Mouse (Mus musculus) limb, embryonic 10.5 days (tissue): Measurements from ENCODE around the gene A430078G23Rik. TPM values are rescaled to one million over a fixed set of nuclear protein-coding genes. Genes with fewer than 3 reads are reported as not detected.
"Not testable (repeated sequence)": the region's sequence is repeated elsewhere in the genome, so short reads cannot be mapped to it uniquely, and the experiment has no call there.

ENCODE experiments used
- DNase-seq: peaks from one replicate; pipeline ENCODE4 v3.0.0-alpha.2; 2017; ENCODE audit warnings: low spot score
- H3K27ac ChIP-seq: fragments of 300-500 bp; sonication (generic); 2 replicates; pipeline ENCODE4 v1.5.1; 2016; ENCODE audit warnings: mild to moderate bottlenecking
- H3K27me3 ChIP-seq: fragments of 300-500 bp; sonication (generic); 2 replicates; pipeline ENCODE4 v1.6.1; 2016; ENCODE audit warnings: low read depth, mild to moderate bottlenecking; ENCODE audit not compliant: poor library complexity, severe bottlenecking
- H3K36me3 ChIP-seq: fragments of 300-500 bp; sonication (generic); 2 replicates; pipeline ENCODE4 v1.6.1; 2016; ENCODE audit warnings: mild to moderate bottlenecking, moderate library complexity
- H3K4me1 ChIP-seq: fragments of 300-500 bp; sonication (generic); 2 replicates; pipeline ENCODE4 v1.6.1; 2016
- H3K4me3 ChIP-seq: fragments of 300-500 bp; sonication (generic); 2 replicates; pipeline ENCODE4 v1.5.1; 2016; ENCODE audit warnings: mild to moderate bottlenecking, moderate library complexity
- H3K9me3 ChIP-seq: fragments of 300-500 bp; sonication (generic); replicated peaks from 2 replicates; pipeline ENCODE4 v1.6.1; 2016; ENCODE audit warnings: mild to moderate bottlenecking
- WGBS: fragments of 180-500 bp; shearing (Covaris S2); methylation state at CpG from one replicate; pipeline ENCODE4 v1.1.7; 2016; 5-methylcytosine and 5-hydroxymethylcytosine counted together
- polyA plus RNA-seq: library from polyadenylated mRNA; unstranded; fragments of >200 nt; fragmentation: Nextera tagmentation; extraction: Ambion mirVana; gene quantifications from 2 replicates; pipeline ENCODE4 v1.2.1, GENCODE M21; 2016

Gene A430078G23Rik
- not detected in 2 replicates for polyA plus RNA-seq

DNA sequence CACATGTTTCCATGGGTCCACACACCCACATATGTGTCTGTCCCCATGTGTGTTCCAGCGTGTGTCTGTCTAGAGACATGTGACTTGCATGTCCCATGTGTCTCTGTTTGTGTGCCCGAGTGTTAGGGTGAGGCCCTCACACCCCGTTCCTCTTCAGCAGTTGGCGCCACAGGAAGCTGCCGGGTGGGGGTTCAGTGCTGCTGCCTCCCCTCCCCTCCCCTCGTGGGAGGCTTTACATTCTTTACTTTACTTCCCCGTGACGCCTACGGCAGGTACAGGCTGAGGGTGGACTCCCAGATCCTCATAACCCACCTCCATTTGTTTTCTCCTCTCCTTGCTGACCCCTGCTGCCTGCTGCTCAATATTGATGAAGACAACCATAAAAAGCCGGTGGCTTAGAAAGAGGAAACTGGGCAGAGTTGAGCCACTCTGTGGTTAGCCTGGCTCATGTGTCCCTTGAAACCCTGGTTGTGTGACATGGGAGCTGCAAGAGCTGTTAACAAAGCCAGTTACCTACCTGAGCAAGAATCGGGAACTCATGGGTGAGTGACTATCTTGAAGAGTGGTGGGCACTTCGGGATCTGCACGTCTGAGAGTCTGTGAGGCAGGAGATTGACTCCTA is at the start of gene A430078G23Rik:
TSS of gene A430078G23Rik (plus strand) at position 227 of the 622 bp plus-strand sequence.
- no peak within 1 kb of the TSS for H3K27ac ChIP-seq
- WGBS: 83% methylated on average over 13 of the region's 13 CpGs
- H3K4me3 ChIP-seq: no peak within 1 kb of the TSS
- no peaks in the 10 kb centered on the region for H3K4me1 ChIP-seq
- DNase-seq: no peak
- no peaks in the 10 kb centered on the region for H3K27me3 ChIP-seq
- H3K9me3 ChIP-seq: no peaks in the 10 kb centered on the region
- H3K36me3 ChIP-seq: no peaks in the 10 kb centered on the region

DNA sequence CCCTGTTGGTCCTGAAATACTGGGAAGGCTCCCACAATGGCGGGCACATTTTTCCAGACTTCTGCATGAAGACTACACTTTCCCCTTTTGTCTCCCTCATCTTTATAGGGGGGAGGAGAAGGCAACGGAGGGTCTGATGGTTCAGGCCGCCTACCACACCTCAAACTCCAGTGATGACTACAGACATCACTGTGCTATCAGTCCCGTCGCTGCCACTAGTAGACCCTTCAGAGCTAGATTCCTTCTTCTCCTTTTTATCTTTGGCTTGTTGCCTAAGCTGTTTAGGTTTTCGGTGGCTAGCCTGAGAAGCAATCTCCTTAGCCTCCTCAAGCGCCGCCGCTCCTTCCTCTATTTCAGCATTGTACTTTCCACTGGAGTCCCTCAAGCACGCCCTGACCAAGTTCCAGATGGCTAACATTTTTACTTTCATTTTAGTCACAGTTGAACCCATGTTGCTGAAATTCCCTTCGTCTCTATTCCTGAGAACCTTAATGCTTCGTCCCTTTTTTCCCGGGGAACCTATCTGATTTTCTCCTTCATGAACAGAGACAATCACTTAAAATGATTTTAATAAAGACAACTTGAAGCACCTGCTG is 44.9 kb upstream of the A430078G23Rik start:
- not testable (repeated sequence) for H3K9me3 ChIP-seq, H3K4me3 ChIP-seq, H3K27me3 ChIP-seq, DNase-seq, H3K36me3 ChIP-seq, H3K27ac ChIP-seq, H3K4me1 ChIP-seq
- WGBS: 91% methylated on average over 13 of the region's 13 CpGs

DNA sequence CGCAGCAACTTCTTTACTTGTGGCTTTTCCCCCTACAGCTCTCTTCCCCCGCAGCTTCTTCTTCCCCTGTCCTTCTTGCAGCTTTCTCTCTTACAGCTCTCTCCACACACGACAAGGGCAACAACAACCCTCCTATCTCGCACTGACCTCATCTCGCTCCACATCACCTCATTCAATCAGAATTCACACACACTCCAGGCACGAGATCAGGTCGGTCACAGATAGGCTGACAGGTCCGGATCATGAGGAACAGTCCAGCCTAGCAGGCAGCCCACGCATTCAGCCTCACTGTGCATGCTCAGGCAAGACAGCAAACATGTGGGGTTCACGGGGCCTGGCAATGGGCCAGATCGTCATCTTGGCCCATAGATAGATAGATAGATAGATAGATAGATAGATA is 43.6 kb upstream of the A430078G23Rik start:
- WGBS: 94% methylated on average over 11 of the region's 11 CpGs
- H3K9me3 ChIP-seq: peaks cover 4% of the 10 kb centered on the region
- DNase-seq: no peak

DNA sequence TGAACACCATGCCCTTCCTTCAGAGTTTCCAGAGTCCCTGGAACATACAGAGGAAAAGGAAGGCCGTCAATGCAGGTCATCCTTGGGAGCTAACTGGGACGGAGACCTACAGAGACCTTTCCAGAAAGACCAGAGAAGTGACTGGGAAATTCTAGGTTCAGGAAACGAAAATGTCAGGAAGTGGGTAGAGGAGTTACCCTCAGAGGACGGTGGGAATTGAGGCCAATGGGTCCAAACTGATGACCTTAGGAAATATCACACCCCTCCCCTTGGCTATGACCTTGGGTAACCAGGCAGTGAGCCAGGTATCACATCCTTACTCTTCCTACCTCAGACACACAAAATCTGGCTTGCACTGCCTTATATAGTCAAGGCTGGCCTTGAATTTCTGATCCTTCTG is 41.7 kb upstream of the A430078G23Rik start:
- H3K9me3 ChIP-seq: peaks cover 1% of the 10 kb centered on the region
- no peaks in the 10 kb centered on the region for H3K27me3 ChIP-seq
- no peaks in the 10 kb centered on the region for H3K36me3 ChIP-seq
- H3K4me1 ChIP-seq: no peaks in the 10 kb centered on the region
- no peak overlapping the region for H3K27ac ChIP-seq
- 79% methylated on average over 4 of the region's 4 CpGs for WGBS
- H3K4me3 ChIP-seq: no peak overlapping the region
- DNase-seq: no peak

More for the DNA sequence above, 43.6 kb upstream of the A430078G23Rik start:
- Histone ChIP-seq H3K27ac (no peak overlapping the region), H3K4me3 (no peak overlapping the region), H3K4me1 (no peaks in the 10 kb centered on the region), H3K36me3 (no peaks in the 10 kb centered on the region), H3K27me3 (no peaks in the 10 kb centered on the region)

DNA sequence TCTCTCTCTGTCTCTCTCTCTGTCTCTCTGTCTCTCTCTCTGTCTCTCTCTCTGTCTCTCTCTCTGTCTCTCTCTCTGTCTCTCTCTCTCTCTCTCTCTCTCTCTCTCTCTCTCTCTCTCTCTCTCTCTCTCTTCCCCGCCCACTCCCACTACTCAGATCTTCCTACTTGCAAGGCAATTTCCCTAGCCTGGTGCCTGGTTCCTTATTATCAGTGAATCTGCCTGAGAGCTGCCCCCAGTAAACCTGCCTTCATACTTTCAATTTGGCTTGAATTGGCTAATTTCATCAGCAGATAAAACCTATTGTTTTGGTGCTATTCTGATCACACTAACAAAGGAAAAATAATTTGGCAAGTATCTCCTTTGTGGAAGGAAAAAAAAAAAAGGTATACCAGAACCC is 39.8 kb upstream of the A430078G23Rik start:
- not testable (repeated sequence) for H3K4me1 ChIP-seq, H3K27me3 ChIP-seq, H3K9me3 ChIP-seq, H3K36me3 ChIP-seq, H3K4me3 ChIP-seq, H3K27ac ChIP-seq, DNase-seq
- WGBS: 92% methylated on average over 1 of the region's 1 CpGs

DNA sequence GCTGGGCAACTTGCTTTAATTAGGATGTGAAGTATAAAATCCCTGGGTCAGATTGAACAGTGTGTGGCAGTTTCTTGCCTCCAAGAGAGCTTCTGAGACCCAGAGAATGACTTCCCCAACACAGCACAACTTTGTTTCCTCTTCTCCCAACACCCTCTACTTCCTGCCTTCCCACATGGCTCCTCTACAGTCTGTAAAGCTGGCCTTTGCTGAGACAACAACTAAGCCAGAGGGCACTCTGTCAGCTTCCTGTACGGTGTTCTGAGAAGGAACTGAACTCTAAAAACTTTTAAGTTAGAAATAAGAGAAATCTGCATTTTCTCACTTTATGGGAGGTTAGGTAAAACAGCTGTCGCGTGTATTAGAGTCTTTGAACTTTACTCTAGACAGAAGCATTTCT is 39.4 kb upstream of the A430078G23Rik start:
- WGBS: 78% methylated on average over 3 of the region's 3 CpGs
- DNase-seq: no peak
- no peaks in the 10 kb centered on the region for H3K9me3 ChIP-seq
- no peak overlapping the region for H3K4me3 ChIP-seq
- no peaks in the 10 kb centered on the region for H3K27me3 ChIP-seq
- no peaks in the 10 kb centered on the region for H3K36me3 ChIP-seq
- H3K27ac ChIP-seq: no peak overlapping the region
- no peaks in the 10 kb centered on the region for H3K4me1 ChIP-seq

DNA sequence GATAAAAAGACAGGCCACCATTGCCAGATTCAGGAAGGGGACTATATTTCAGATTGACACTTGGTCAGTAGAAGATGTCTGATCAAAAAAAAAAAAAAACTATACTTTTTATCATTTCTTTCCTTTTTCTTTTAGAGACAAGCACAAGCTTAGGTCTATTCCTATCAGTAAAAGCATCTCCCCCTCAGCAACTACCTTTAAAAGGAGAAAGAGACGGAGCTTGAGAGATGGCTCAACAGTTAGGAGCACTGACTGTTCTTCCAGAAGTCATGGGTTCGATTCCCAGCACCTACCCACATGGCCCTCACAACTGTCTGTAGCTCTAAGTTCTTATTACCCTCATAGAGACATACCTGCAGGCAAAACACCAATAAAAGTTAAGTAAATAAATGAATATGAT is 38.9 kb upstream of the A430078G23Rik start:
- H3K4me3 ChIP-seq: no peak overlapping the region
- no peak overlapping the region for H3K27ac ChIP-seq
- H3K9me3 ChIP-seq: no peaks in the 10 kb centered on the region
- H3K27me3 ChIP-seq: no peaks in the 10 kb centered on the region
- no peak for DNase-seq
- 91% methylated on average over 2 of the region's 2 CpGs for WGBS
- H3K36me3 ChIP-seq: no peaks in the 10 kb centered on the region
- no peaks in the 10 kb centered on the region for H3K4me1 ChIP-seq

DNA sequence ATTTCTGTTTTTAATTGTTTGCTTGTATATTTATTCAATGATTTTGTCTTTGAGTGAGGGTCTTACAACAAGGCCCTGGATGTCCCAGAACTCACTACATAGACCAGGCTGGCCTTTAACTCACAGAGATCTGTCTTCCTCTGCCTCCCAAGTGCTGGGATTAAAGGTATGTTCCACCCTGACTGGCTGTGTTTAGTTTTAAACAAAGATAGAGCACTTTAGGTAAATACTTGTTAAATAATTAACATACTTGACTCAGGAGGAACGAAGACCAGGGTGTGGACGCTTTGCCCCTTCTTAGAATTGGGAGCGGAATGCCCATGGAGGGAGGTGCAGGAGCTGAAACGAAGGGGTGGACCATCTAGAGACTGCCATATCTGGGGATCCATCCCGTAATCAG is 36.6 kb upstream of the A430078G23Rik start:
- H3K27ac ChIP-seq: no peak overlapping the region
- no peak for DNase-seq
- no peaks in the 10 kb centered on the region for H3K36me3 ChIP-seq
- WGBS: 88% methylated on average over 5 of the region's 5 CpGs
- H3K27me3 ChIP-seq: no peaks in the 10 kb centered on the region
- H3K4me3 ChIP-seq: no peak overlapping the region
- no peaks in the 10 kb centered on the region for H3K4me1 ChIP-seq
- H3K9me3 ChIP-seq: no peaks in the 10 kb centered on the region

DNA sequence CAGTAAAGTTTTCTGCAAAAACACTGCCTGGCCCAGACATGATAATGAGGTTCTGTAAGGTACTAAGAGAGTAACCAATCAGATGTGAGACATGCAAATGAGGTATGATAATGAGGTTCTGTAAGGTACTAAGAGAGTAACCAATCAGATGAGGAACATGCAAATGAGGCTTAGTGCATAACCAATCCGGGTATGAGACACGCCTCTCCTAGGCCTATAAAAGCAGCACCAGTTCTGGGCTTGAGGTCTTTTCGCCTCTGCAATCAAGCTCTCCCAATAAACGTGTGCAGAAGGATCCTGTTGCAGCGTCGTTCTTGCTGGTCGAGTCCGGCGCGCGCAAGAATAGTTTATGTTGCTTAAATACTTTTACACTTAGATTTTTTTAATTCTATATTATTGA is 33.9 kb upstream of the A430078G23Rik start:
- H3K4me1 ChIP-seq, DNase-seq, H3K27me3 ChIP-seq, H3K27ac ChIP-seq, H3K9me3 ChIP-seq, H3K36me3 ChIP-seq, H3K4me3 ChIP-seq: not testable (repeated sequence)
- WGBS: 93% methylated on average over 10 of the region's 11 CpGs

DNA sequence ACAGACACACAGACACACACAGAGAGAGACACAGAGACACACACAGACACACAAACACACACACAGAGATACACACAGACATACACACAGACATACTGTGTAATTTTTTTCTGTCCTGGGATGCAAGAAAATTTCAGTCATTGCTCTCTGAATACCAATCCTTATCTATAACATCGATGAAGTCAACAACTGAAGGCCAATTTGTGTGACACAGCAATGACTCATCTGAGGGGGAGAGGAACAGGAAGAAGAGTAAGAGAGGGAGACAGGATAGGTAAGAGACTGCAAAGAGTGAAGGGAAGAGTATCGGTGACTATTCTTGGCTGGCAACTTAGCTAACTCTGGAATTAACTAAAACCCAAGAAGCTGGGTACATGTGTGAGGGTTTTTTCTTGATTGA is 29.0 kb upstream of the A430078G23Rik start:
- no peaks in the 10 kb centered on the region for H3K27me3 ChIP-seq
- no peak overlapping the region for H3K4me3 ChIP-seq
- H3K4me1 ChIP-seq: no peaks in the 10 kb centered on the region
- H3K27ac ChIP-seq: no peak overlapping the region
- H3K9me3 ChIP-seq: no peaks in the 10 kb centered on the region
- WGBS: 94% methylated on average over 2 of the region's 2 CpGs
- no peaks in the 10 kb centered on the region for H3K36me3 ChIP-seq
- DNase-seq: no peak

DNA sequence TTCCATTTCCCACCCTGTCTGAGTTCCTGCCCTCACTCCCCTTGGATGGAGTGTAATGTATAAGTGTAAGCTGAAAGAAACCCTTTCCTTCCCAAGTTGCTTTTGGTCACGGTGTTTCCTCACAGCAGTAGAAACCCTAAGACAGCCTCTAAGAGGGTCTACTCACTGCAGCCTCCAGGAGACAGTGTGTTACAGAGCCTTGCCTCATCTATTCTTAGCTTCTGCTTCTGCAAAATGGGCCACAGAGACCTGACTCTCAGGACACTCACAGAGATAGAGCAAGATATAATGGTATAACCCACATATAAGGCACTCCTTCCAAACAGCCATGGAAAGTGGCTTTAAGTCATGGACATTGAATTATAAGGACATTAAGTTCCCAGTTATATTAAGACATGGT is 26.2 kb upstream of the A430078G23Rik start:
- no peaks in the 10 kb centered on the region for H3K9me3 ChIP-seq
- H3K36me3 ChIP-seq: no peaks in the 10 kb centered on the region
- H3K4me3 ChIP-seq: no peak overlapping the region
- no peak overlapping the region for H3K27ac ChIP-seq
- no peak for DNase-seq
- H3K27me3 ChIP-seq: no peaks in the 10 kb centered on the region
- H3K4me1 ChIP-seq: no peaks in the 10 kb centered on the region
- WGBS: 84% methylated on average over 1 of the region's 1 CpGs

DNA sequence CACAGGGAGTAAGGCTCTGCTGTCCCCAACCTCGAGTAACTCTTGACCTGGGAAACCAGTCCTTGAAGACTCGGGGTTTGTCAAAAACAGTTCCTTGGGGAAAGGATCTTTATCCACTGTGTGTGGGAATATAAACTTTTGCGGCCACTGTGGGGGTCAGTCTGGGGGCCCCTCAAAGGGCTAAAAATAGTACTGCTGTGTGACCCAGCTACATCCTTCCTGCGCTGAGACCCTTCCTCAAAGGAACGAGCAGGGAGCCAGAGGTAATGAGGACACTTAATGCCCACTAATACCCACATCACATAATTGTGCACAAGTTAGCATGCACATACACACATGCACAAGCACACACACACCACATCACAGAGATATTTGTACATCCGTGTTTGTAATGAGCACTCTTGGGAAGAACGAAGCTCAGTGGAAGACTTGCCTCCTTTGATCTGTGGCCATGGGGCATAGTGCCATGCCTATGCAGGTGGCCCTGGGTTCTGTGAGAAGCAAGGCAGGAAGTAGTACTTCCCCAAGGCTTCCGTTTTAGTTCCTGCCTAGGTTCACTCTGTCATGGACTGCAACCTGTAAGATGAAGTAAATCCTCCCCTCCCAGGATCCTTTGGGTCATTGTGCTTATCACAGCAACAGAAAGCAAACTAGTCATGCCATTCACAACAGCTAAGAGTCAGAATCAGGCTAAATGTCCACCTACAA is 25.5 kb upstream of the A430078G23Rik start:
- H3K4me3 ChIP-seq: no peak overlapping the region
- DNase-seq: no peak
- WGBS: 79% methylated on average over 8 of the region's 8 CpGs
- H3K27ac ChIP-seq: no peak overlapping the region
- no peaks in the 10 kb centered on the region for H3K4me1 ChIP-seq
- no peaks in the 10 kb centered on the region for H3K36me3 ChIP-seq
- H3K9me3 ChIP-seq: no peaks in the 10 kb centered on the region
- H3K27me3 ChIP-seq: no peaks in the 10 kb centered on the region

DNA sequence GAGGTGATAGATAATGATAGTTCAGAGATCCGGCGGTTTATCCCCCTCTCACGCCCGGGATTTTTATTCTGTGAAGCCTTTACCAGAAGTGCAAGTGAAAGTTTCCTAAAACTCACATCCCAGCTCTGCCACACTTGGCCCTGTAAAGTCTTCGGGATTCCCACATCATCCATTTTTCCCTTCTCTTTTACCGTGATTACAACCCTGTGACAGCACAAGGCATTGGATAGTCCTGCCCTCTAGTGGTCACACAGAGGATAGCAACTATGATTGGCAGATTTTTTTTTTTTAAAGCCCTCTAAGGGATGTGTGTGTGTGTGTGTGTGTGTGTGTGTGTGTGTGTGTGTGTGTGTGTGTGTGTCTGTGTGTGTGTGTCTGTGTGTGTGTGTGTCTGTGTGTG is 22.6 kb upstream of the A430078G23Rik start:
- Histone ChIP-seq H3K27ac (no peak overlapping the region), H3K9me3 (no peaks in the 10 kb centered on the region), H3K4me3 (no peak overlapping the region), H3K36me3 (no peaks in the 10 kb centered on the region), H3K27me3 (no peaks in the 10 kb centered on the region), H3K4me1 (no peaks in the 10 kb centered on the region)
- peak; percentile 32 for DNase-seq
- 53% methylated on average over 6 of the region's 6 CpGs for WGBS
